Mouse (Mus musculus) liver, embryonic 14.5 days (tissue): ENCODE results near the gene Bsn. TPM values are rescaled to one million over a fixed set of nuclear protein-coding genes. Genes with fewer than 3 reads are reported as not detected.

ENCODE experiments used
- ATAC-seq: fragments of 200-750 bp; cut with Nextera tagmentation; 2 replicates; pipeline ENCODE4 v1.8.0; 2017; ENCODE audit warnings: moderate number of reproducible peaks, mild to moderate bottlenecking, moderate library complexity; ENCODE audit not compliant: insufficient read depth
- DNase-seq, 3 experiments: peaks; one replicate each; pipeline ENCODE4 v3.0.0-alpha.2; 2012 to 2013; ENCODE audit warnings: low read depth in 3 of 3, low spot score in 3 of 3
- H3K27ac ChIP-seq: fragments of 300-500 bp; sonication (generic); 2 replicates; pipeline ENCODE4 v1.5.1; 2014; ENCODE audit warnings: moderate library complexity, mild to moderate bottlenecking, control low read depth, inconsistent platforms
- H3K27me3 ChIP-seq: fragments of 300-500 bp; sonication (generic); 2 replicates; pipeline ENCODE4 v1.6.1; 2014; ENCODE audit warnings: mild to moderate bottlenecking, low read length, moderate library complexity; ENCODE audit not compliant: control insufficient read depth, insufficient read depth
- H3K36me3 ChIP-seq: fragments of 300-500 bp; sonication (generic); replicated peaks from 2 replicates; pipeline ENCODE4 v1.6.1; 2014; ENCODE audit warnings: low read depth; ENCODE audit not compliant: control insufficient read depth, insufficient read depth
- H3K4me1 ChIP-seq, 2 experiments: fragments of 200-500 bp in 1 of 2; fragments of 300-500 bp in 1 of 2; sonication (generic) in 1 of 2; replicated peaks; 2 replicates each; pipeline ENCODE4 v1.6.1; 2012 to 2014; ENCODE audit warnings: antibody characterized with exemption in 1 of 2, inconsistent platforms in 1 of 2, low read length in 1 of 2; ENCODE audit not compliant: control insufficient read depth in 2 of 2, insufficient read depth in 2 of 2
- H3K4me2 ChIP-seq: fragments of 300-500 bp; sonication (generic); 2 replicates; pipeline ENCODE4 v1.6.1; 2014; ENCODE audit warnings: low read depth, mild to moderate bottlenecking, control low read depth, moderate library complexity
- H3K4me3 ChIP-seq, 2 experiments: fragments of 200-500 bp in 1 of 2; fragments of 300-500 bp in 1 of 2; sonication (generic) in 1 of 2; 2 replicates each; pipeline ENCODE4 v1.5.1; 2012 to 2014; ENCODE audit warnings: low read depth in 2 of 2, low read length in 2 of 2, mild to moderate bottlenecking in 2 of 2, control low read depth in 1 of 2, inconsistent platforms in 1 of 2, moderate library complexity in 1 of 2; ENCODE audit not compliant: insufficient read depth in 1 of 2
- H3K9ac ChIP-seq: fragments of 300-500 bp; sonication (generic); replicated peaks from 2 replicates; pipeline ENCODE4 v1.6.1; 2014; ENCODE audit warnings: mild to moderate bottlenecking, control low read depth, moderate library complexity
- H3K9me3 ChIP-seq: fragments of 300-500 bp; sonication (generic); 2 replicates; pipeline ENCODE4 v1.6.1; 2016; ENCODE audit warnings: low read length, mixed read lengths; ENCODE audit not compliant: control insufficient read depth
- CTCF ChIP-seq: IDR thresholded peaks from 2 replicates; pipeline ENCODE4 v1.5.1; 2016; ENCODE audit warnings: antibody characterized with exemption, low read depth, control low read depth
- EP300 ChIP-seq: IDR thresholded peaks from 2 replicates; pipeline ENCODE4 v1.6.1; 2016; ENCODE audit warnings: antibody characterized with exemption, low read depth
- WGBS: fragments of 180-500 bp; shearing (Covaris S2); extraction: QIAGEN DNeasy Blood & Tissue Kit; methylation state at CpG from one replicate; pipeline ENCODE4 v1.1.7; 2014; ENCODE audit not compliant: insufficient replicate concordance; 5-methylcytosine and 5-hydroxymethylcytosine counted together
- polyA plus RNA-seq, 2 experiments: library from polyadenylated mRNA; depleted of rRNA in 1 of 2; stranded (reverse) in 1 of 2; unstranded in 1 of 2; fragments of >200 nt; fragmentation: Nextera tagmentation in 1 of 2; extraction: Ambion mirVana in 1 of 2; gene quantifications; 2 replicates each; pipeline versions ENCODE4 v1.2.1 to v1.2.3; 2012 to 2014

The Bsn gene
- polyA plus RNA-seq, 2 experiments: 0.86 to 1.1 TPM

- ATAC-seq: no peak
- WGBS: 54% methylated on average over 13 of the region's 13 CpGs
- no peak for TF ChIP-seq EP300
- Histone ChIP-seq H3K4me1 (0 out of 4 replicates have a peak, but pooled peaks cover 0 to 2% of the 10 kb centered on the region in 2 experiments), H3K36me3 (no peaks in the 10 kb centered on the region), H3K27me3 (no peaks in the 10 kb centered on the region), H3K4me2 (no peak overlapping the region), H3K9ac (no peak overlapping the region), H3K4me3 (no peak overlapping the region), H3K9me3 (no peaks in the 10 kb centered on the region), H3K27ac (no peak overlapping the region)
- DNase-seq: no peak
Measured at GRCm38 (mm10) chr9:108129042-108129948, 60.9 kb downstream of the Bsn start.

- Histone ChIP-seq H3K36me3 (no peaks in the 10 kb centered on the region), H3K9ac (no peak overlapping the region), H3K9me3 (no peaks in the 10 kb centered on the region), H3K27me3 (no peaks in the 10 kb centered on the region), H3K27ac (no peak overlapping the region), H3K4me2 (no peak overlapping the region), H3K4me1 (0 out of 4 replicates have a peak, but pooled peaks cover 0 to 2% of the 10 kb centered on the region in 2 experiments), H3K4me3 (no peak overlapping the region)
- DNase-seq (no peak), ATAC-seq (no peak)
- no peak for TF ChIP-seq CTCF
- no peak for TF ChIP-seq EP300
- 69% methylated on average over 11 of the region's 11 CpGs for WGBS
Measured at GRCm38 (mm10) chr9:108128248-108128647, 61.9 kb downstream of the Bsn start.

- H3K4me1 ChIP-seq: 0 out of 4 replicates have a peak, but pooled peaks cover 0 to under 1% of the 10 kb centered on the region in 2 experiments
- DNase-seq: no peak
- H3K27me3 ChIP-seq: no peaks in the 10 kb centered on the region
- no peaks in the 10 kb centered on the region for H3K9me3 ChIP-seq
- ATAC-seq: no peak
- no peak overlapping the region for H3K4me3 ChIP-seq
- WGBS: 70% methylated on average over 17 of the region's 17 CpGs
- H3K9ac ChIP-seq: no peak overlapping the region
- H3K4me2 ChIP-seq: no peak overlapping the region
- TF ChIP-seq EP300 (no peak), CTCF (no peak)
- H3K36me3 ChIP-seq: no peaks in the 10 kb centered on the region
- H3K27ac ChIP-seq: no peak overlapping the region
Measured at GRCm38 (mm10) chr9:108126436-108127180, 63.6 kb downstream of the Bsn start.

GRCm38 (mm10) chr9:108125731-108126130 lies 64.5 kb downstream of the Bsn start:
- H3K9me3 ChIP-seq: no peaks in the 10 kb centered on the region
- DNase-seq (no peak), ATAC-seq (no peak)
- H3K4me2 ChIP-seq: no peak overlapping the region
- WGBS: 74% methylated on average over 8 of the region's 8 CpGs
- no peaks in the 10 kb centered on the region for H3K27me3 ChIP-seq
- TF ChIP-seq EP300 (no peak), CTCF (no peak)
- no peak overlapping the region for H3K9ac ChIP-seq
- no peaks in the 10 kb centered on the region for H3K4me1 ChIP-seq
- H3K4me3 ChIP-seq: no peak overlapping the region
- no peak overlapping the region for H3K27ac ChIP-seq
- H3K36me3 ChIP-seq: no peaks in the 10 kb centered on the region

GRCm38 (mm10) chr9:108123916-108124315 lies 66.3 kb downstream of the Bsn start:
- Histone ChIP-seq H3K27ac (no peak overlapping the region), H3K36me3 (no peaks in the 10 kb centered on the region), H3K4me2 (no peak overlapping the region), H3K9ac (no peak overlapping the region), H3K4me1 (peaks cover 0 to 7% of the 10 kb centered on the region in 2 experiments; a peak in 1 of 4 replicates), H3K27me3 (no peaks in the 10 kb centered on the region), H3K4me3 (no peak overlapping the region), H3K9me3 (no peaks in the 10 kb centered on the region)
- TF ChIP-seq CTCF (no peak), EP300 (no peak)
- WGBS: 82% methylated on average over 3 of the region's 4 CpGs
- DNase-seq (no peak), ATAC-seq (no peak)
